Mouse (Mus musculus) retina, postnatal 1 day (tissue): Measurements from ENCODE around the gene Taz.

ENCODE experiments used
- DNase-seq: peaks from one replicate; pipeline ENCODE4 v3.0.0-alpha.2; 2012

Taz gene

DNA sequence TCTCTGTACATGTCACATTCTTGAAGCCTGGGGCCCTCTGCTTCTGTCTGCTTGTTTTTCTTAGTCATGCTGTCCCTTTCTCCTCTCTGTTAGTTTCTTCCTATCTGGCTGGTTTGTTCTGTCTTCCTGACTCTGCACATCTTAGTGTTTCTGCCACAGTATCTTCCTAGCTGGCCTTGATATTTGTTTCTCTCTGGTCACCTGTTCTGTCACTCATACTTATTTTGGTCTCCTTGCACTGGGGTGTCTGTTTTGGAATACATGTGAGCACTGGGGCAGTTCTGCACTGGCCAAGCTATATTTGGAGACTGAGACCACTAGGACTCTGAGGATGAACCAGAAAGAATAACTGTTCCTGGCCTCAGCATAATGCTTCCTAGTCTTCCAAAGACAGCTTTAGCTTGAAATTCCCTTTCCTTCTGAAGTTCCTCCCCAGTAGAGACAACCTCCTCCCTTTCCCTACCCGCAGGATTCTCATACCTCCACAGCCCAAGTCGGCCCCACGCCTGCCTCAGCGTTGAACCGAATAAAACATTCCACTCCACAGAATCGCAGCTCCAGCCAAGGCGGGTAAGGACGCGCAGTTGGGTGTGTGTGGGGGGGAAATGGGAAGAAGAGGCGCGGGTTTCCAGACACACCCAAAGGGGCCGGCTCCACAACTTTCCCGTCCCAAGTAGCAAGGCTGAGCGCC, 526 bp upstream of the Taz start:
- no peak for DNase-seq

GRCm38 (mm10) chrX:74282395-74283091, 831 bp downstream of the Taz start:
- peak; percentile 92 for DNase-seq

DNA sequence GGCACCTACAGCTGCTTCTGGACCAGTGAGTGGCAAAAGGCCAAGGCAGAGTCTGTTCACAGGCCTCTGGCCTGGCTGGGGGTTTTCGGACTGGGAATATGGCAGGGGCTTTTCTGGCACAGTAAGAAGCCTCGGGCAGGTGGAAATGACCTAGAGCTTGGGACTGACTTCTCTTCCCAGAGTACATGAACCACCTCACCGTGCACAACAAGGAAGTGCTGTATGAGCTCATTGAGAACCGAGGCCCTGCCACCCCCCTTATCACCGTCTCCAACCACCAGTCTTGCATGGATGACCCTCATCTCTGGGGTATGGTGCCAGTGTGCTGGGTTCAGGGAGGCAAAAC, 1.4 kb downstream of the Taz start:
- no peak for DNase-seq

DNA sequence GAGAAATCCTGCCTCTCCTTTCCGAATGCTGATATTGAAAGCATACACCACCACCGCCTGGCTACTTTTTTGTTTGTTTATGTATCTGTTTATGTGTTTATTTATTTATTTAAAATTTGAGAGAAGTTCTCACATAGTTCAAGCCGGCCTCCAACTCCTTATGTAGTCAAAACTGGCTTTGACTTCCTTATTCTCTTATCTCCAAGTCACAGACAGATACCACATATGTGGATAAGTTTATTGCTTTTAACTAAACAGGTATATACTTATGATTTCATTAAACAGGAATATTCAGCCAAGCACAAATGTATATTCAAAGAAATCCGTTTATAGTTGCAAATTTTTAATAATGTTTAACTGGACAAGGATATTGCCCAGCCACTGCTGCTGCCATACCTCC, 11.7 kb downstream of the Taz start:
- DNase-seq: no peak

DNA sequence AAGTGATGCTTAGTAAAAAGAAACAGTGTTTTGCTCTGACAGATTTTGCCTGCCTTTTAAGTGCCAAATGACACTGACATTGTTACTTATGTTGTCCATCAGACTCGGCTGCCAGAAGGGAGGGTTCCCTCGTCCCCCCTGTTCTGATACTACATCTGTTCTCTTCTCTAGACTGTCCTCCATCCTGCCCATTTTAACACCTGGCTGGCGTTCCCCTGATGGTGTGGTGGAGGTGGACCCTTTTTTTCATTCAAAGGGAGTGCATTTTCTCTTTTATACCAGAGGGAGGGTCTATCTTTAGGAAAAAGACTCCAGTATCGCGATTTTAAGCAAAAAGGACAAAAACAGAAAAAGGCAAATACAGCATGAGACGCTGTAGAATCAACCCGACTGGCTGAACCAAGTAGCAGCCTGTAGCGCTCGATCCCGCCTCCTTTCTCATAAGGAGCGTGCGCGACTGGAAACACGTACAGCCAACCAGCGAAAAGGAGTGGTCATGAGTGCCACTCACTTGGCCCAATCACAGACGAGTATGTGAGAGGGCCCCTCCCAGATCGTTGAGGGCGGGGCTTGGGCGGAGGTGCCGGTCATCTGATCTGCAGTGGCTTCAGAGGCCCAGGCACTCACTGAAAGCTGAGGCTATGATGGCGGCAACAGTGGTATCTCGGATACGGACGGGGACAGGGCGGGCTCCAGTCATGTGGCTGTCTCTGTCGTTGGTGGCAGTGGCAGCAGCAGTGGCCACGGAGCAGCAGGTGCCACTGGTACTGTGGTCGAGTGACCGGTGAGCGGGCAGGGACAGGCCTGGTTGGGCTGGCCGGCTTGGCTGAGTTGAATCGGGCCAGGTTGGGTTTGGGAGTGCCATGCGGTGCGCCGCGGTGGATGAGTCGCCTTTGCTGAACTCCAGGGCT, 15.1 kb downstream of the Taz start, which contains the start of gene Atp6ap1:
Atp6ap1 (plus strand) TSS at position 560 of the 911 bp plus-strand sequence.
- DNase-seq: peak; percentile 96

- DNase-seq: no peak
These were observed 16.6 kb downstream of the Taz start for GRCm38 (mm10) chrX:74298348-74298747.

GRCm38 (mm10) chrX:74299721-74300120, 18.0 kb downstream of the Taz start:
- no peak for DNase-seq

DNA sequence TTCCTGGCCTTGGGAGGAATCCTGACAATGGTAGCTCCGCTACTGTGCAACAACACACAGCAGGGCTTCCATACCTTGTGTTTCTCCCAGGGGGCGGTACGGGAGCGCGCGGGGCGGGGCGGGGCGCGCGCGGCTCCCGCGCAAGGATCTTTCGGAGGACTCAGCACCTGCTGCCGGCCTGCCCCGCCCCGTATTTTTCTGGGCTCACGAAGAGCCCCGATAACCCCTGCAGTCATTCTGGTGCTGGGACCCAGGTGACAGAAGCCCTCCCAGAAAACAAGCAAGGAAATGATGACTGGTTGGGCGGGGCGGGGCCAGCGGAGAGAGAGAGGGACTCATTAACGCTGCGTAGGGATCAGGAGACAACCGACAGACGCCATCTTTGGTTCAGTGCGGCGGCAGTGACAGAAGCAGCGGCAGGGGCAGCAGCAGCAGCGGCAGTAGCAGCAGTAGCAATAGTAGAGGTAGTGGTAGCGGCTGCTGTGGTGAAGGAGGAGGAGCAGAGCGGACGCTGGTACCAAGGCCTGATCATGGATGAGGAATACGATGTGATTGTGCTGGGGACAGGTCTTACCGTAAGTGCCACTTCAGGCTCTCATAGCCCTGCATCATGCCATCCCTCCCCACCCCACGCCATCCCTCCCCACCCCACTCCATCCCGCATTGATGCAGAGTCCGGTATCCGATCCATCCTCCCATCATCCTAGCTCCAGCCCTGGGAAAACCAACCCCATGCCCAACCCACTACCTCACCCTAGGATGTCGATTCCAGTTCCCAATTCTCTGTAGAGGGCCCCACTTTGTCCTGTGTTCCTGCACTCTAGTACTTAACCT, 23.4 kb downstream of the Taz start, which contains the start of gene Gdi1:
Gdi1 (plus strand) TSS at position 132 of the 834 bp plus-strand sequence.
- DNase-seq: peak; percentile 92

DNA sequence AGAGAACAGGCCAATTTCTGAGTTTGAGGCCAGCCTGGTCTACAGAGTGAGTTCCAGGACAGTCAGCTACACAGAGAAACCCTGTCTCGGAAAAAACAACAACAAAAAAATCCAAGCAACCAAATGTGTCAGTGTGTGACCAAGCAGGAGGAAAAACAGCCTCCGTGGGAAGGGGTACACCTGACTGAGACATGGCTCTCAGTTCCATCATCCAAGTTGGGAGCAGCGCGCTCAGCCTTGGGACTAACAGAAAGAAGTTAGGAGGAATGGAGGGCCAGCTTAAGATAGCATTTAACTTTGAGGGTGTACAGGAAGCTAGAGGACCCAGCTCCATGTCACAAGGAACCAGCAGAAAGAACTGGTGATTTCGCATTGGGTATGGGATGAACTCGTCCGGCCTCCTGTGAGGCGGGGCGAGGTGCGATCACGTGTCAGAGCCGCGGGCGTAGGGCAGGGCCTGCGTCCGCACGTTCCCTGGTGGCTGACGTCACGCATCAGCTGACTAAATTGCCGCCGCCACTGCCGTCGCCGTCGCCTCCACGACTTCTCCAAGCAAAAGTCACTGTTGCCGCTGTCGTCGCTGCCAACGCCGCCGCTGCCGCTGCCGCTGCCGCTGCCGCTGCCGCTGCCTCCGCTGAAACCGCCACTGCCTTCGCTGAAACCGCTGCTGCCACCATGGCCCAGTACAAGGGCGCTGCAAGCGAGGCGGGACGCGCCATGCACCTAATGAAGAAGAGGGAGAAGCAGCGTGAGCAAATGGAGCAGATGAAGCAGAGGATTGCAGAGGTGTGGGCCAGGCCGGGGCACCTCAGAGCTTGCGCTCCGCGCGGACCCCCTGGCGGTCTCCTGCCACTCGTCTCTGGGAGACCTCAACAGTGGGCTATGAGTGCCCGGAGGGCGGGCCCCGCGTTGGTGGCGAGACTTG, 31.1 kb downstream of the Taz start, which contains the start of gene Fam50a:
Fam50a (plus strand) TSS at position 494 of the 925 bp plus-strand sequence.
- peak; percentile 91 for DNase-seq

GRCm38 (mm10) chrX:74328725-74329161, 47.0 kb downstream of the Taz start, which contains the start of gene Plxna3:
TSS of gene Plxna3 (plus strand) at chrX:74329066.
- DNase-seq: peak; percentile 89

GRCm38 (mm10) chrX:74329215-74329671, 47.5 kb downstream of the Taz start:
- no peak for DNase-seq

- peak; percentile 25 for DNase-seq
These were observed 48.6 kb downstream of the Taz start for GRCm38 (mm10) chrX:74330166-74330930.
